Mouse (Mus musculus): ENCODE data around the gene Cdkn2aipnl.

The Cdkn2aipnl gene

GRCm38 (mm10) chr11:51945548-51945947 lies 21.9 kb upstream of the Cdkn2aipnl start:
- in situ Hi-C loops (cut with MboI, MseI): no loop called here

DNA sequence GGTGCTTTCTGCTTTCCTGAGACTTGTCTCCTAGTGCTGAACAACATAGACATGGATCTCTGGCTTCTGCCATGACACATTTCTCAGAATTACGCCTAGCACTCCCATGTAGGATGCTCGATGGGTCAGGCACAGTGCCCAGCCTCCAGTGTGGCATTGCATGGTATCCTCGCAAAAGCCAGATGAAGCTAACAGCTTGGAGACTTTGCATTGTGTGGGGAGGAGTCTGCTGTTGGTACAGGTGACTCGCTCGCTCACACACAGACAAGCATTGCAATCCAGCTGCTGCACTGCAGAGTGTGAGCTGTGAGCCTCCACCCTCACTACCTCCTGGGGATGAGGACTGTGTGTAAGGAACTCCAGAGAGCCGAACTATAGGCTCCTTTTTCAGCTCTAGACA lies 21.3 kb upstream of the Cdkn2aipnl start:
- in situ Hi-C loops (cut with MboI, MseI): no loop called here

- in situ Hi-C loops (cut with MboI, MseI): no loop called here
Observed at GRCm38 (mm10) chr11:51949155-51949840, 18.2 kb upstream of the Cdkn2aipnl start.

- in situ Hi-C loops (cut with MboI, MseI): no loop called here
Observed at GRCm38 (mm10) chr11:51949919-51950318, 17.5 kb upstream of the Cdkn2aipnl start.

DNA sequence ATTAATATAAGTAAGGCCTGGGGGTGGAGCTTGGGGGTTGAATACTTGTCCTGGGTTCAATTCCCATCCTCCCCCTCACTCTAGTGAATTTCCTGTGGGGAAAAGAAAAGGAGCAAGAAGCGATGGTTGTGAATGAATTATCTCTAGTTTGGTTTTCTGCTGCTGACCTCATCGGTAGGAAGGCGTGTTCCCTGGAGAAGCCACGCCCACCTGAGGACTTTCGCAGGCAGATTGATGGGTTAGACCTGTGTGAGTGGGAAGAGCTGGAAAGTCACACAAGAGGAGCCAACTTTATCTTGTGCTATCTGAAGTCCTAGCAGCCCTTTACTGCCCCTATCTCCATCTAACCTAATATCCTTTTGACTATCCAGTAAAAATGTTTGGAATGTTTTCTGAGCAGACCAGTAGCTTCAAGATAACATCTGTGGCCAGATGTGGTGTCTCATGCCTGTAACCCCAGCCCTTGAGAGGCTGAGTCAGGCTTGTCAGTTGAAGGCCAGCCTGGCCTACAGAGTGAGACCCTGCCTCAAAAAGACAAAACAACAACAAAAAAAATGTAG lies 15.5 kb upstream of the Cdkn2aipnl start:
- in situ Hi-C loops (cut with MboI, MseI): no loop called here

DNA sequence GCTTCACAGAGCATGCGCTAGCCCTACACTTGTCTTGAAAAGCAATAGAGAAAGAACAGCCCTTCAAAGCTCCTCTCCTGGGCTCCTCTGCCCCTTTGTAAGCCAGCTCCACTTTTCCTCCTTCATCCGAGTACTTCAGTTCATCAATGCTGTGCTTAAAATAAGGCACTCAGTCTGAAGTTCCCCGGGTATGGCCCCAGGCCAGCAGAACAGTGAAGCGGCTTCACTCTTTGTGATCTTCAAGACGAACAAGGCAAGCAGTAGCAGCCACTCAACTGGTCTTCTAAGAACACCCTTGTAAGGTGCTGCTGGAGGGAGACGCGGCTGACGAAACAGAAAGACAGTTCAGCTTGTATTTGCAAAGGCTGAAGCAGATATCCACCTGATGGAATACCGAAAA lies 11.3 kb upstream of the Cdkn2aipnl start:
- in situ Hi-C loops (cut with MboI, MseI): loop anchor here (5.0 kb wide), 1 partner anchor 89 kb away; no protein-coding TSS in a partner anchor

GRCm38 (mm10) chr11:51957760-51958159 lies 9.7 kb upstream of the Cdkn2aipnl start:
- in situ Hi-C loops (cut with MboI, MseI): loop anchor here (5.0 kb wide), 1 partner anchor 90 kb away; no protein-coding TSS in a partner anchor

DNA sequence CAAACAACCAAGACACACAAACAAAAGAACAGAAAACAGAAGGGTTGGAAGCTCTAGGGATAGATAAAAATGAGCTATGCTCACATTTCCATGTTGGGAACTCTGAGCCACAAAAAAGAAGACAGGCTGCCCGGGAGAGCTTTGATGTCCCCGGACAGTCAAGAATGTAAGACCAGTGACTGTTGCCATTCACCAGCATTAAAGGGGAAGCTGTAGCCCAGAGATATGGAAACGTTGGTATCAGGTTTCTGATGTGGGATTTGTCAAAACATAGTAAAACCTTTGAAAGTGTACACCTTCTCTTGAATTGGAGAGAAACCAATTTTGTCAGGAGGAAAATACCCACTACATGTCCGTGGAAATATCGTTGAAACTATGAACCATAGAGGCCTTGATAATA lies 8.0 kb upstream of the Cdkn2aipnl start:
- in situ Hi-C loops (cut with MboI, MseI): loop anchor here (5.0 kb wide), 1 partner anchor 92 kb away; no protein-coding TSS in a partner anchor

GRCm38 (mm10) chr11:51960061-51960460 lies 7.4 kb upstream of the Cdkn2aipnl start:
- in situ Hi-C loops (cut with MboI, MseI): loop anchor here (10.0 kb wide), 1 partner anchor 695 kb away; the partner anchor contains the start of genes BC049762 and Clk4

- in situ Hi-C loops (cut with MboI, MseI): loop anchor here (10.0 kb wide), 1 partner anchor 696 kb away; the partner anchor contains the start of genes BC049762 and Clk4
Observed at GRCm38 (mm10) chr11:51960967-51961471, 6.4 kb upstream of the Cdkn2aipnl start.

GRCm38 (mm10) chr11:51961761-51962160 lies 5.7 kb upstream of the Cdkn2aipnl start:
- in situ Hi-C loops (cut with MboI, MseI): loop anchor here (10.0 kb wide), 1 partner anchor 697 kb away; the partner anchor contains the start of genes BC049762 and Clk4

DNA sequence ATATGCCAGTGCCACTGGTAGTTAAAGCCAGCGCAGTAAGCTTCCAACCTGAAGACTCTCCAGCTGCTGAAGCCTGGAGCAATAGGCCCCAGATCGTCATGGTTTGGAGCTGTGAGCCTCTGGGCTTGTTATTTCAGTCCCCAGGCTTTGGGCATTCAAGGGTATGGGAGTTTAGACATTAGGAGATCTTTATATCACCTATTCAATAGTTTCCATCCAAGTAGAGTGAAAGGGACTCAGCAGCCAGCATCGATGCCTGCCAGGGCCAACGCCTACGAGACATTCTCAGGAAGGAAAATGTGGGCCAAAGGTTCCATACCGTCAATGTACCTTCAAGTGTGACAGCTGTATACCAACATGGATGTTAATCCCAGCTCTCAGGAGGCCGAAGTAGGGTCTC lies 5.2 kb upstream of the Cdkn2aipnl start:
- in situ Hi-C loops (cut with MboI, MseI): loop anchor here (10.0 kb wide), 1 partner anchor 697 kb away; the partner anchor contains the start of genes BC049762 and Clk4

- in situ Hi-C loops (cut with MboI, MseI): loop anchor here (5.0 to 10.0 kb wide), 3 partner anchors 49 to 702 kb away; partner anchors contain the start of genes BC049762 and Clk4
Observed at GRCm38 (mm10) chr11:51966651-51967050, 810 bp upstream of the Cdkn2aipnl start.

DNA sequence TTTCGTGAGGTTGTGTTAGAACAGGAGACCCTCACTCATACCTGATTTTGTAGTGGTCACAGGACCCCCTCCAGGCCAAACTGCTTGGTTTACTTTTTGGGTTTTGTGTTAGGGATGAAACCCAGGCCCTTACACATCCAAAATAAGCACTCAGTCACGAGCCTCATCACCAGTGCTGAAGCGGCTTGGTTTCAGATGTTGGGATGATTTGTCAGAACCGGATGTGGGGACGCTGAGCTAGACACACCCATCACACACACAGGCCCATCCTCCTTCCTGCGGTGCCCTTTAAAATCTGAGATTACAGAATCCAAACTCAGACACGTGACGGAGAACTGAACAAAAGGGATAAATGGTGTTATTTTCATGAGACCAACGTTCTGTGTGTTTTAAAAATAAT lies 1.4 kb downstream of the Cdkn2aipnl start:
- in situ Hi-C loops (cut with MboI, MseI): loop anchor here (5.0 to 10.0 kb wide), 3 partner anchors 52 to 704 kb away; partner anchors contain the start of genes BC049762 and Clk4

DNA sequence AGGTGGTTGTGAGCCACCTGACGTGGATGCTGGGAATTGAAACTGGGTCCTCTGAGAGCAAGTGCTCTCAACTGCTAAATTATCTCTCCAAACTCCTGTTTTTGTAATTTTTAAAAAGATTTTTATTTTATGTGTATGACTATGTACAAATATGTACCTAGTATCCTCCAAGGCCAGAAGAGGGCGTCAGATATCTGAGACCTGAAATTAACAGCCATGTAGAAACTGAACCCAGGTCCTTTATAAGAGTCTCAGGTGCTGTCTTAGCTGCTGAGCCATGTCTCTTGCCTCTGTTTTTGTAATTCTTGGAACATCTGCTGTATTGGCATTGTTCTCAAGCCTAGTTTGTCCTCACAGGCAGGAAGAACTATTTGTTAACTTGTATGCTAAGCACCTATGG lies 2.0 kb downstream of the Cdkn2aipnl start:
- in situ Hi-C loops (cut with MboI, MseI): loop anchor here (5.0 to 10.0 kb wide), 3 partner anchors 52 to 705 kb away; partner anchors contain the start of genes BC049762 and Clk4

- in situ Hi-C loops (cut with MboI, MseI): no loop called here
Observed at GRCm38 (mm10) chr11:51971644-51972043, 4.2 kb downstream of the Cdkn2aipnl start.

GRCm38 (mm10) chr11:51999611-52000289 lies 32.3 kb downstream of the Cdkn2aipnl start:
- in situ Hi-C loops (cut with MboI, MseI): no loop called here

DNA sequence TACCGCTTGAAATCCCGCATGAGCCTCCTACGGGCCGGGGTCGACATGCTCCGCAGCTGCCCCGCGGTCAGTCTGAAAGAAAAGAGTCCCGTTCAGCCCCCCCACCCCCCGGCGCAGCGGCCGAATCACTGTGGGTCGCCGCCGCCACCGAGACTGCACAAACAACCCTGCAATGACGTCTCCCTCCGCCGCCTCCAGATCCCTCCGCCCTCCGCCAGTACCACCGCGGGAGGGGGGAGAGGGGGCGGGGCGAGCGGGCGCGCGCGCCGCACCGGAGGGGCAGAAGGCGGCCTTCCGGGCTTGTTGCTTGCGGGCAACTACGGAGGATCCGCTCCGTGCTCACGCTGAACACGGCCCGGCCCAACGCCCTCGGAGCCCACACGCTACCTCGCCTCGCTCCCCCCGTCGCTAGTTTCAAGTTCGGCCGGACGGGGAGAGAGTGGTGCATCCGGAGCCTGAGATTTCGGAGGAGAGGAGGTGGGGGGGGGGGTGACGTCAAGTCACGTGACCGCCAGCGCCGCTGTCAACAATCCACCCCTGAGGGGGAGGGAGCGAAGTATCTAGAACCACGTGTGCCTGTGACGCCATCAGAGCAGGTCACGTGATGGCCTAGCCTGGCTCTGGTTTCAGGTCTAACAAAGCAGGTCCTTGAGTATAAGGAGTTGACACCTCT lies 33.0 kb downstream of the Cdkn2aipnl start, which contains the start of gene Ube2b:
Ube2b (minus strand) TSS at position 473 of the 673 bp plus-strand sequence.
- in situ Hi-C loops (cut with MboI, MseI): no loop called here

- in situ Hi-C loops (cut with MboI, MseI): no loop called here
Observed at GRCm38 (mm10) chr11:52001341-52001740, 33.9 kb downstream of the Cdkn2aipnl start.

GRCm38 (mm10) chr11:52001861-52002260 lies 34.4 kb downstream of the Cdkn2aipnl start:
- in situ Hi-C loops (cut with MboI, MseI): no loop called here
